Mouse (Mus musculus) hindbrain, embryonic 14.5 days (tissue): ENCODE measurements around the gene Tmem40. TPM values are rescaled to one million over a fixed set of nuclear protein-coding genes. Genes with fewer than 3 reads are reported as not detected.

Experiments used
- ATAC-seq: fragments of 200-750 bp; cut with Nextera tagmentation; 2 replicates; pipeline ENCODE4 v1.8.0; 2017; ENCODE audit warnings: moderate number of reproducible peaks, mild to moderate bottlenecking, moderate TSS enrichment, moderate library complexity; ENCODE audit not compliant: low FRiP score
- DNase-seq: peaks from one replicate; pipeline ENCODE4 v3.0.0-alpha.2; 2015; ENCODE audit warnings: low spot score
- H3K27ac ChIP-seq: fragments of 300-500 bp; sonication (generic); 2 replicates; pipeline ENCODE4 v1.5.1; 2014; ENCODE audit warnings: mild to moderate bottlenecking, moderate library complexity
- H3K27me3 ChIP-seq: fragments of 300-500 bp; sonication (generic); 2 replicates; pipeline ENCODE4 v1.6.1; 2014; ENCODE audit warnings: mild to moderate bottlenecking, low read length, mixed read lengths; ENCODE audit not compliant: control insufficient read depth, insufficient read depth
- H3K36me3 ChIP-seq: fragments of 300-500 bp; sonication (generic); replicated peaks from 2 replicates; pipeline ENCODE4 v1.6.1; 2014; ENCODE audit not compliant: control insufficient read depth, insufficient read depth
- H3K4me1 ChIP-seq: fragments of 300-500 bp; sonication (generic); replicated peaks from 2 replicates; pipeline ENCODE4 v1.6.1; 2014; ENCODE audit warnings: antibody characterized with exemption, low read length, mixed read lengths; ENCODE audit not compliant: control insufficient read depth, insufficient read depth
- H3K4me2 ChIP-seq: fragments of 300-500 bp; sonication (generic); replicated peaks from 2 replicates; pipeline ENCODE4 v1.6.1; 2014; ENCODE audit warnings: mild to moderate bottlenecking, moderate library complexity
- H3K4me3 ChIP-seq: fragments of 300-500 bp; sonication (generic); replicated peaks from 2 replicates; pipeline ENCODE4 v1.5.1; 2014; ENCODE audit warnings: mild to moderate bottlenecking, low read length
- H3K9ac ChIP-seq: fragments of 300-500 bp; sonication (generic); 2 replicates; pipeline ENCODE4 v1.6.1; 2014
- H3K9me3 ChIP-seq: fragments of 300-500 bp; sonication (generic); 2 replicates; pipeline ENCODE4 v1.6.1; 2016; ENCODE audit warnings: low read length; ENCODE audit not compliant: control insufficient read depth
- WGBS: fragments of 180-500 bp; shearing (Covaris S2); extraction: QIAGEN DNeasy Blood & Tissue Kit; methylation state at CpG from one replicate; pipeline ENCODE4 v1.1.7; 2014; 5-methylcytosine and 5-hydroxymethylcytosine counted together
- polyA plus RNA-seq: library from polyadenylated mRNA; unstranded; fragments of >200 nt; fragmentation: Nextera tagmentation; extraction: Ambion mirVana; gene quantifications from 2 replicates; pipeline ENCODE4 v1.2.1, GENCODE M21; 2014

Tmem40 gene
- polyA plus RNA-seq, 1 experiment from 2014 or later = 1.8 TPM

DNA sequence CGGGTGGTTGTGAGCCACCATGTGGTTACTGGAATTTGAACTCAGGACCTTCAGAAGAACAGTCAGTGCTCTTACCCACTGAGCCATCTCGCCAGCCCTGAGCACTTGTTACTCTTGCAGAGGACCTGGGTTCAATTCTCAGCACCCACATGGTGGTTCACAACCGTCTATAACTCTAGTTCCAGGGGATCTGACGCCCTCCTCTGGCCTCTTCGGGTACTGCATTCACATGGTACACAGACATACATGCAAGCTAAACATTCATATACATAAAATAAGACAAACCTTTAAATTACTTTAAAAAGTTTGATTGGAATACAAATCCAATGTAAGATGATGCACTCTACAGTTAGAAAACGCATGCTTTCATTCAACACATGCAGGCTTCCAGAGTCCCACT lies 10.0 kb upstream of the Tmem40 start:
- Histone ChIP-seq H3K27me3 (no peaks in the 10 kb centered on the region), H3K27ac (no peak overlapping the region), H3K4me1 (peaks cover 22% of the 10 kb centered on the region), H3K9ac (no peak overlapping the region), H3K4me3 (no peak overlapping the region), H3K4me2 (no peak overlapping the region), H3K36me3 (no peaks in the 10 kb centered on the region), H3K9me3 (no peaks in the 10 kb centered on the region)
- WGBS = 83% methylated on average over 6 of the region's 6 CpGs
- DNase-seq (no peak), ATAC-seq (no peak)

DNA sequence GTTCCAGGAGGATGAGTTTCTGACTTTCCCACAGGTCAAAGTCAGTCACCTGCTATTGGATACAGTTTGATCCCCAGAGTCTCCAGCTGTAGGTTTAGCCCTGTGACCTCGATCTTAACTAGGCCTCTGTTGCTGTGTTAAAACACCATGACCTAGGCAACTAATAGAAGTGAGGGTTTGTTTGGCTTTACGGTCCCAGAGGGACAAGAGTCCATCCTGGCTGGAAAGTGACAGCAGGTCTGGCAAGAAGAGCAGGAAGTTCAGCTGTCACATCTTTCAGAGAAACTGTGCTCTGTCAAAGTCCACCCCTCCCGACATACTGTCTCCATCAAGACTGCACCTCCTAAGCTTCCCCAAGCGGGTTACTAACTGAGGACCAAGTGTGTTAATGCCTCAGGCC lies 8.6 kb upstream of the Tmem40 start:
- no peak for DNase-seq
- 85% methylated on average over 4 of the region's 4 CpGs for WGBS
- no peak for ATAC-seq

GRCm38 (mm10) chr6:115770059-115770670 lies 8.0 kb upstream of the Tmem40 start:
- ATAC-seq (no peak), DNase-seq (no peak)
- 84% methylated on average over 20 of the region's 20 CpGs for WGBS
- Histone ChIP-seq H3K27ac (no peak overlapping the region), H3K4me2 (no peak overlapping the region), H3K4me3 (no peak overlapping the region), H3K9me3 (no peaks in the 10 kb centered on the region), H3K27me3 (no peaks in the 10 kb centered on the region), H3K9ac (no peak overlapping the region), H3K4me1 (peaks cover 5% of the 10 kb centered on the region), H3K36me3 (no peaks in the 10 kb centered on the region)

More for the DNA sequence above, 8.6 kb upstream of the Tmem40 start:
- H3K36me3 ChIP-seq = no peaks in the 10 kb centered on the region
- H3K27me3 ChIP-seq = no peaks in the 10 kb centered on the region
- H3K27ac ChIP-seq = no peak overlapping the region
- H3K4me2 ChIP-seq = no peak overlapping the region
- H3K4me3 ChIP-seq = no peak overlapping the region
- no peak overlapping the region for H3K9ac ChIP-seq
- H3K4me1 ChIP-seq = peaks cover 12% of the 10 kb centered on the region
- no peaks in the 10 kb centered on the region for H3K9me3 ChIP-seq

DNA sequence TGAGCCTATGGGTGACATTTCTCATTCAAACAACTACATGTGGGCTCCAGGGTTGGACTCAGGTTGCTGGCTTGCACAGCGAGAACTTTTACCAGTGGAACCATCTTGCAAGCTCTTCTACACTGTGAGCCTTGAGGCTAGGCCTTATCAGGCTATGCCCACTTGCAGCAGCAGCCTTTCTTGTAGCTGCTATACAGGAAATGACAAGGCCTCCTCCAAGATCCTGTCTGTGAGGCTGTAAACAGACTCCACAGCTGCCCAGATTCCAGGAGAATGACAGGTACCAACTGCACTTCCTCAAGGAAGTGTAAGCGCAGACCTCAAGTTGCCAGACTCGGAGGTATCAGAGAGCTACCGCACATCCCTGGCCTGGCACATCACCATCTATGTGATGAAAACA lies 6.0 kb upstream of the Tmem40 start:
- H3K36me3 ChIP-seq = no peaks in the 10 kb centered on the region
- no peaks in the 10 kb centered on the region for H3K9me3 ChIP-seq
- no peak overlapping the region for H3K9ac ChIP-seq
- H3K4me3 ChIP-seq = no peak overlapping the region
- no peak for ATAC-seq
- 97% methylated on average over 4 of the region's 4 CpGs for WGBS
- DNase-seq = no peak
- no peaks in the 10 kb centered on the region for H3K4me1 ChIP-seq
- no peak overlapping the region for H3K4me2 ChIP-seq
- no peaks in the 10 kb centered on the region for H3K27me3 ChIP-seq
- H3K27ac ChIP-seq = no peak overlapping the region

GRCm38 (mm10) chr6:115767357-115767756 lies 5.1 kb upstream of the Tmem40 start:
- ATAC-seq (no peak), DNase-seq (no peak)
- 31% methylated on average over 9 of the region's 9 CpGs for WGBS
- H3K27ac ChIP-seq = no peak overlapping the region
- H3K4me1 ChIP-seq = no peaks in the 10 kb centered on the region
- no peak overlapping the region for H3K4me2 ChIP-seq
- no peaks in the 10 kb centered on the region for H3K9me3 ChIP-seq
- H3K4me3 ChIP-seq = no peak overlapping the region
- no peaks in the 10 kb centered on the region for H3K36me3 ChIP-seq
- H3K27me3 ChIP-seq = no peaks in the 10 kb centered on the region
- H3K9ac ChIP-seq = no peak overlapping the region

DNA sequence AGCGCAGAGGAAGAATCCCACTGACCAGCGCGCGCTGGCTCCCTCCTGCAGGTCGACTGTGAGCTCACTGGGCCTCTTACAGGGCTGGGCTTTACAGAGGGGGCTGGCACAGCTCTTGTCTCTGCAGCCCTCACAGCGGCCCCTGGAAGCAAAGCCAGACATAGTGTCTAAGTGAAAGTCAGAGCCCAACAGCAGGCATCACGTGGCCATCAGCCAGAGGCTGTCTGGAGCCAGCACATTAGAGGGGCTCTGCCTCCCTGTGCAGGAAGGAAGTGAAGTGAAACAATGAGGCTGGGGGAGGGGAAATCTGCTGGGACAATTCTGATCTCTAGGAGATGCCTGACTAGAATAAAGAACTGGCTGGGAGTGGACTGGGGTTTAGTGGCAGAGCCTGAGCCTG lies 2.0 kb upstream of the Tmem40 start:
- no peaks in the 10 kb centered on the region for H3K27me3 ChIP-seq
- no peaks in the 10 kb centered on the region for H3K9me3 ChIP-seq
- H3K27ac ChIP-seq = peak overlapping the region; percentile 71
- H3K9ac ChIP-seq = no peak overlapping the region; the same call in 1 of the 2 replicates
- DNase-seq (peak; percentile 81), ATAC-seq (peak; percentile 94)
- H3K4me1 ChIP-seq = no peaks in the 10 kb centered on the region
- H3K36me3 ChIP-seq = no peaks in the 10 kb centered on the region
- no peak overlapping the region for H3K4me3 ChIP-seq
- WGBS = 6% methylated on average over 7 of the region's 7 CpGs
- H3K4me2 ChIP-seq = 0 out of 2 replicates have a peak overlapping the region, but pooled peaks have one; percentile 21

DNA sequence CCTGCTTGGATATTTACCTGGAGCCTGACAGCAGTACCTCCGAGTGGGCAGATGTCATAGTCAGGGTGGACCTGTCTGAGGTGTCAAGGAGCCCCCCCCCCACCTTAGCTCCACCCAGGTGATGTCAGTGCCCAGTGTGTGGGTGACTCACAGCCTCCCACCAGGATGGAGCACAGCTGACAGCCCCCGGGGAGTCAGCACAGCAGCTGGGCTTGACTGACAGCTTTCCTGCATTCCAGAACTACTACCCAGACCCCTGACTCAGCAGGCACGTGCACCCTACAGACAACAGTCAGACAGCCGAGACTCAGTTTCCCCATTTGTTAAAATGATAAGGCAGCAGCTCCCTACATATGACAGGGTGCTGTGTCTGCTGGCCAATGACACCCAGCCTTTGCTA lies 1.2 kb downstream of the Tmem40 start:
- ATAC-seq = no peak
- H3K4me3 ChIP-seq = no peak overlapping the region
- no peak overlapping the region for H3K4me2 ChIP-seq
- H3K27ac ChIP-seq = no peak overlapping the region
- H3K9ac ChIP-seq = no peak overlapping the region
- no peaks in the 10 kb centered on the region for H3K4me1 ChIP-seq
- no peak for DNase-seq
- no peaks in the 10 kb centered on the region for H3K9me3 ChIP-seq
- H3K36me3 ChIP-seq = no peaks in the 10 kb centered on the region
- 67% methylated on average over 4 of the region's 4 CpGs for WGBS
- H3K27me3 ChIP-seq = no peaks in the 10 kb centered on the region

- no peaks in the 10 kb centered on the region for H3K4me1 ChIP-seq
- no peak for ATAC-seq
- no peaks in the 10 kb centered on the region for H3K36me3 ChIP-seq
- DNase-seq = no peak
- H3K27me3 ChIP-seq = no peaks in the 10 kb centered on the region
- no peak overlapping the region for H3K27ac ChIP-seq
- no peak overlapping the region for H3K9ac ChIP-seq
- 95% methylated on average over 4 of the region's 4 CpGs for WGBS
- H3K4me2 ChIP-seq = no peak overlapping the region
- no peak overlapping the region for H3K4me3 ChIP-seq
- H3K9me3 ChIP-seq = no peaks in the 10 kb centered on the region
Measured at GRCm38 (mm10) chr6:115760137-115760536, 2.1 kb downstream of the Tmem40 start.

- Histone ChIP-seq H3K36me3 (no peaks in the 10 kb centered on the region), H3K9me3 (no peaks in the 10 kb centered on the region), H3K4me2 (no peak overlapping the region), H3K27me3 (no peaks in the 10 kb centered on the region), H3K4me1 (no peaks in the 10 kb centered on the region), H3K27ac (no peak overlapping the region), H3K9ac (no peak overlapping the region), H3K4me3 (no peak overlapping the region)
- DNase-seq = no peak
- WGBS = 68% methylated on average over 5 of the region's 5 CpGs
- ATAC-seq = no peak
Measured at GRCm38 (mm10) chr6:115759461-115759860, 2.7 kb downstream of the Tmem40 start.

GRCm38 (mm10) chr6:115758981-115759435 lies 3.2 kb downstream of the Tmem40 start:
- no peaks in the 10 kb centered on the region for H3K27me3 ChIP-seq
- 78% methylated on average over 9 of the region's 9 CpGs for WGBS
- H3K9me3 ChIP-seq = no peaks in the 10 kb centered on the region
- no peaks in the 10 kb centered on the region for H3K36me3 ChIP-seq
- H3K9ac ChIP-seq = no peak overlapping the region
- H3K4me3 ChIP-seq = no peak overlapping the region
- ATAC-seq = no peak
- H3K4me1 ChIP-seq = no peaks in the 10 kb centered on the region
- no peak overlapping the region for H3K4me2 ChIP-seq
- H3K27ac ChIP-seq = no peak overlapping the region
- no peak for DNase-seq
